7 mouse cellular contexts compared by ENCODE assay signal in genomic region chr11:115603476-115604303, GRCm38 (mm10). TPM values are rescaled to one million over a fixed set of nuclear protein-coding genes. Genes with fewer than 3 reads are reported as not detected.
A peak's percentile ranks its signal among the peaks of the same experiment; 100 is the strongest.
DNase-seq lines count a peak whose midpoint lies in the region; ATAC-seq and TF ChIP-seq lines count a peak whose summit lies in the region.

Gene Mrps7, plus strand, starts transcription at chr11:115603925.
Gene Gga3, minus strand, starts transcription at chr11:115604051.

- H3K9me3 ChIP-seq in intestine, postnatal 0 days (ENCODE audit: control insufficient read depth), result no peaks in the 10 kb centered on the region
- no peaks in the 10 kb centered on the region for H3K9me3 ChIP-seq in midbrain, embryonic 12.5 days

- intact Hi-C loops in left cerebral cortex, postnatal 4 days (cut with DNase I), result no loop called here

- TF ChIP-seq CTCF in intestine, postnatal 0 days (IDR thresholded peaks at IDR 0.05; ENCODE audit: low read depth), result 0 out of 2 replicates have a peak, but pooled peaks have one; percentile 12
- TF ChIP-seq CTCF in small intestine, adult 2 months (IDR thresholded peaks at IDR 0.05; ENCODE audit: extremely low read depth, insufficient read length, insufficient replicate concordance, low read depth, low read length), result no peak

- peak; percentile 45 for TF ChIP-seq POLR2A in small intestine, adult 2 months (IDR thresholded peaks at IDR 0.05; ENCODE audit: low read depth, low read length)

- peak; percentile 97 for ATAC-seq in intestine, postnatal 0 days
- peak; percentile 95 for ATAC-seq in midbrain, embryonic 12.5 days (ENCODE audit: low FRiP score, low read depth)

- H3K4me1 ChIP-seq in intestine, postnatal 0 days (replicated peaks; ENCODE audit: control insufficient read depth, insufficient read depth, low read length), result no peaks in the 10 kb centered on the region
- peaks cover 22% of the 10 kb centered on the region for H3K4me1 ChIP-seq in midbrain, embryonic 12.5 days
- peaks cover 8% of the 10 kb centered on the region for H3K4me1 ChIP-seq in small intestine, adult 2 months (ENCODE audit: control insufficient read depth, insufficient read depth, insufficient read length, low read length)

- H3K4me2 ChIP-seq in intestine, postnatal 0 days (replicated peaks; ENCODE audit: low read depth), result peak within 1 kb of the TSS; percentile 93
- peak within 1 kb of the TSS; percentile 94 for H3K4me2 ChIP-seq in midbrain, embryonic 12.5 days (replicated peaks)

- under 1% methylated on average over 88 of the region's 93 CpGs for WGBS in intestine, postnatal 0 days
- under 1% methylated on average over 88 of the region's 93 CpGs for WGBS in midbrain, embryonic 12.5 days
- WGBS in small intestine, adult 2 months, result under 1% methylated on average over 92 of the region's 93 CpGs

- peak within 1 kb of the TSS; percentile 95 for H3K9ac ChIP-seq in intestine, postnatal 0 days (ENCODE audit: low read depth, low read length)
- peak within 1 kb of the TSS; percentile 96 for H3K9ac ChIP-seq in midbrain, embryonic 12.5 days (replicated peaks)

- DNase-seq in adrenal gland, adult 8-10 months, result peak; percentile 88
- peak; percentile 89 for DNase-seq in embryo, embryonic 9.5 days (ENCODE audit: extremely low spot score)
- DNase-seq in gonadal fat pad, adult 2 months (ENCODE audit: low read depth), result no peak
- DNase-seq in left cerebral cortex, postnatal 4 days, result peak; percentile 91

- peak within 1 kb of the TSS; percentile 92 for H3K27ac ChIP-seq in intestine, postnatal 0 days (ENCODE audit: low read depth, low read length)
- H3K27ac ChIP-seq in midbrain, embryonic 12.5 days (replicated peaks), result peak within 1 kb of the TSS; percentile 88
- peak within 1 kb of the TSS; percentile 88 for H3K27ac ChIP-seq in small intestine, adult 2 months (ENCODE audit: insufficient read depth, low read depth, low read length)

- H3K4me3 ChIP-seq in intestine, postnatal 0 days (ENCODE audit: low read depth, low read length), result peak within 1 kb of the TSS; percentile 98
- peak within 1 kb of the TSS; percentile 98 for H3K4me3 ChIP-seq in midbrain, embryonic 12.5 days
- peak within 1 kb of the TSS; percentile 94 for H3K4me3 ChIP-seq in small intestine, adult 2 months (ENCODE audit: low read depth, low read length)

- H3K27me3 ChIP-seq in intestine, postnatal 0 days (replicated peaks; ENCODE audit: control insufficient read depth, insufficient read depth, low read length), result no peaks in the 10 kb centered on the region
- H3K27me3 ChIP-seq in midbrain, embryonic 12.5 days, result no peaks in the 10 kb centered on the region
- no peaks in the 10 kb centered on the region for H3K27me3 ChIP-seq in small intestine, adult 2 months (ENCODE audit: control insufficient read depth, insufficient read depth, low read length)

- peaks cover 29% of the 10 kb centered on the region for H3K36me3 ChIP-seq in intestine, postnatal 0 days (ENCODE audit: control insufficient read depth, insufficient read depth)
- peaks cover 42% of the 10 kb centered on the region for H3K36me3 ChIP-seq in midbrain, embryonic 12.5 days
- H3K36me3 ChIP-seq in small intestine, adult 2 months (ENCODE audit: control insufficient read depth, insufficient read depth, low read length), result peaks cover 29% of the 10 kb centered on the region

RNA-seq across cellular contexts. Expression of gene Mrps7, which starts in this region (rescaled TPM):
- 100 to 1,000 TPM in 1 of 4 experiments, 10 to 100 TPM in 3; 82.0 to 110 (median 92.1) TPM for total RNA-seq in adrenal gland, adult 8-10 months (2022)
- 32.5 and 37.4 TPM in 2 replicates for polyA plus RNA-seq in gonadal fat pad, adult 2 months (2012; rRNA removed)
- polyA plus RNA-seq in intestine, postnatal 0 days (2015; fragmentation: Nextera tagmentation; extraction: Ambion mirVana), result 51.6 and 52.2 TPM in 2 replicates
- 10 to 100 TPM; 43.0 to 44.1 TPM for total RNA-seq in left cerebral cortex, postnatal 4 days (2021)
- 85.7 and 89.0 TPM in 2 replicates for polyA plus RNA-seq in midbrain, embryonic 12.5 days (2016; fragmentation: Nextera tagmentation; extraction: Ambion mirVana)
- polyA plus RNA-seq in small intestine, adult 2 months (2012; rRNA removed), result 11.8 and 13.3 TPM in 2 replicates

RNA-seq across cellular contexts. Expression of gene Gga3, which starts in this region (rescaled TPM):
- 10 to 100 TPM; 20.3 to 52.7 (median 37.8) TPM for total RNA-seq in adrenal gland, adult 8-10 months (2022)
- 14.5 and 19.5 TPM in 2 replicates for polyA plus RNA-seq in gonadal fat pad, adult 2 months (2012; rRNA removed)
- polyA plus RNA-seq in intestine, postnatal 0 days (2015; fragmentation: Nextera tagmentation; extraction: Ambion mirVana), result 5.7 and 5.8 TPM in 2 replicates
- total RNA-seq in left cerebral cortex, postnatal 4 days (2021), result 10 to 100 TPM; 83.9 to 85.2 TPM
- polyA plus RNA-seq in midbrain, embryonic 12.5 days (2016; fragmentation: Nextera tagmentation; extraction: Ambion mirVana), result 34.6 and 37.2 TPM in 2 replicates
- 12.6 and 14.7 TPM in 2 replicates for polyA plus RNA-seq in small intestine, adult 2 months (2012; rRNA removed)
